Mouse (Mus musculus) cerebellum, postnatal 10 days (tissue): ENCODE data around the gene Gm28036.

ENCODE experiments used
- DNase-seq, 2 experiments: peaks; one replicate each; pipeline ENCODE4 v3.0.0; 2021; ENCODE audit warnings: mixed read lengths in 2 of 2

Gene Gm28036

DNA sequence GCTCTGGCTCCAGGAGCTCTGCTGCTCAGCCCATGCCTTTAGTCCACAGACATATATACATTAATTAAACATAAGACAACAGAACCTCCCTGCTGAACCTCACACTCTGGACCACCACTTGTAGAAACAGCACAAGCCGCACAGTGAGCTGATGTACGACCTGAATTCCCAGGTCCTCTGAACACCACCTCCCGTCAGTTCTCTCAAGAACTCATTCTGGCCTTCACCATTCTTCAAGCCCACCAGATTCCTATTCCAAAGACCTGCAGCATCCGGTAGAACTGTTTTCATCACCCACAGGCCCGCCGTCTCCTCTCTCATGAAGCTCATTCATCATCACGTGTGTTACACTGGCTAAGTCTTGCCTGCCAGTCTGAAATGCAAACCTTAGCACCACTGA, 46.5 kb downstream of the Gm28036 start:
- DNase-seq = no peak

DNA sequence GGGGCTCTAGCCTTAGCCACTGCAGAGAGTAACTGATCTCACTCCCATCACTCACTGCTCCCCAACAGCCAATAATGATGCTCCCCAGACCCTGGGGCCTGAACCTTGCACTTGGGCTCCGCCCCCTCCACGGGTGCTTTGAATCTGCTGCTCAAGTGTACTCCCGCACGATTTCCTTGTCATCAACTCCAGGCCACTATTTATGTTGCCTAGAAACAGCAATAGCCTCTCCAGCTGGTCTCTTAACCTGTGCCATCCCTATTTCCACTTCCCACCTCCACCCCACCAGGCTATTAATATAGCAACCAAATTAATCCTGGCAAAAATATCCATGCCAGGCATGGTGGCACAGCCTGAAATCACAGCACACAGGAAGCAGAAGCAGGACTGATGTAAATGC, 47.2 kb downstream of the Gm28036 start:
- peak; percentile 46 to 47 for DNase-seq

DNA sequence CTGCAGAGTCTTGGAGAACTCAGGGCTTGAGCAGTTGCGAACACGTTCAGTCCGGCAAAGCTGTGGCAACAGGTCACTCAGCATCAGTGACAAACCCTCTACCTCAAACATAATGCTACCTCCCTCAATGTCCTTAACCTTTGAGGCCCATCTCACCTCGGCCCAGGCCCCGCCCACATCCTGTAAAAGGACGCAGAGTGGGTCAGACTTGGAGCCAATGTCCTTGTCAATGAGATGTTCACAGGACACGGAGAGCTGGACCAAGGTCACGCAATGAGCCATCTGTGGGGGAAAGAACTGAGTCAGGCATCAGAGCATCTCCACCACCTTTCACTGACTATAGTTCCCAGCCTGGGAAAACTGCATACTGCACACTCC, 47.7 kb downstream of the Gm28036 start:
- DNase-seq = no peak

DNA sequence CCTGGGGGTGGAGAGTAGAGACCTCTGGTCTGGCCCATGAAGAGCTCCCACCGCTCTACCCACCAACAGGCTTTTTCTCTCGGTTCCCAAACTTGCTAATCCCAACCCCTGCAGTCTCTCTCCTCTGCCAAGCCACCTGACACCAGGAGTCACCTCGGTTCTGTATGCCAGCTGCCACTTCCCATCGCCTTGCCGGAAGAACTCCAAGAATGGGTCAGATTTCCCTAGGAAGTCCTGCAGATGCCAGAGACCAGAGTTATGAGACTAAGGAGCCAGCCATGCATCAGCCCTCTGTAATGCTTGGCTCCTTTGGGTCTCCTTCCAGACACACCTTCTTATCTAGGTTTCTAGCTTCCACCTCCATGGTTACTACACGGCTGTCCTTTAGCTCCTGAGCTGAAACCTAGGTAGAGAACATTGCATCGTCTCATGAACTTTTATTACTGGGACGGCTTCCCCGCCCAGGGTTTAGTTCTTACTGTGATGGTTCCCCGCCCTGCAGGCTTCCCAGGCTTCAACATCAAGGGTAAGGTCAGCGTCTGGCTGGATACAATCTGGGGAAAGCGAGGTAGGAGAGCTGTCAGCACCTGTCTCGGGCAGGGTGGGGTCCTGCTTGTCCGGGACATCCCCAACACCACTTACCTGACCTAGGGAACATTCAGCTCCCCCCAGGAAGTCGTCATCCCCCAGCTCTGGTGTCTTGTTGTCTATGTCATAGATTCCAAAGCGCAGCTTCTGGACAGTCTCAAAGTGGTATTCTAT, 48.3 kb downstream of the Gm28036 start:
- no peak for DNase-seq

DNA sequence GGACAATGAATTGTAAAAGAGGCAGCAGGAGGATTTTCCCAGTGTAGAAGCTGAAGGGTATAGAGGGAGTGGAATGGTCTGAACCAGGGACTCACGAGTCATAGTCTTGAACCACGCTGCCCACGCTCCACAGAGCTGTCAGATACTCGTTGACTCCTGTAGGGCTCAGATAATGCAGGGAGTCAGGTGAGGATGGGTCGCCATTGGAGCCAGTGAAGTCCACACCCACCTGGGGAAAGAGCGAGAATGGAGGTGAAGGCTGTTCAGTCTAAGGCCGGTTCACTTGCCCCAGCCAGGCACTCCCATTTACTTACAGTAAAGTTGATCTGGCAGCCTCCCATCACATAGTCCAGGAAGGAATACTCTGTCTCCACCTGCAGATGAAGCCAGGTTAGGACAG, 49.4 kb downstream of the Gm28036 start:
- DNase-seq = no peak

DNA sequence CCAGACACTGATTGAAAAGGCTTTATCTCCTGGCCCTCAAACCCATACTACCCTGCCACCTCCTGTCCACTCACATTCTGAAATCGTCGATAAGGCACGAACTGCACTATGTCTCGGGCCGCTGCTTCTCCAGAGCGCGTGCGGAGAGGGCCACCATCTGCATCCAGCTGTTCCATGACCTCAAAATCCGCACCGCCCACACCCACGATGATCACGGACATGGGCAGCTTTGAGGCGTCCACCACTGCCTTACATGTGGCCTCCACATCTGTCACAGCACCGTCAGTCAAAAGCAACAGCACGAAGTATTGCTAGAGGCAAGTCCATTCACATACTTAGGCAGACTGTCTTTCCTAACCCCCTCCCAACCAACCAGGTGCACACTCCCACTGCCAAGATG, 53.2 kb downstream of the Gm28036 start:
- no peak for DNase-seq

DNA sequence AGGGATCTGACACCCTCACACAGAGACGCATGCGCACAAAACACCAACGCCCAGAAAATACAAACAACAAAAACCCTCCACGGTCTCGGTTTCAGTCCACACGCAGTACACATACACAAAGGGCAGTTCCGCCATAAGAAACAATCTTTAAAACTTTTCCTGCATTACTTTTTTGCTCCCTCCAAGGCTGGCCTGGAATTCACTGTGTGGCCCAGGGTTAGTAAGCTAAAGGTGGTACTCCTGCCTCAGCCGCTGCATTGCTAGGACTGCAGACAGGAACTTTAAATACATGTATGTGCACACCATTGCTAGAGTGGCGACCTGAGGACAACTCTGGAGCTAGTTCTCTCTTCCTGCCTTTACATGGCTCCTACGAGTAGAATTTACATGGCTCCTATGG, 55.7 kb downstream of the Gm28036 start:
- DNase-seq = no peak

DNA sequence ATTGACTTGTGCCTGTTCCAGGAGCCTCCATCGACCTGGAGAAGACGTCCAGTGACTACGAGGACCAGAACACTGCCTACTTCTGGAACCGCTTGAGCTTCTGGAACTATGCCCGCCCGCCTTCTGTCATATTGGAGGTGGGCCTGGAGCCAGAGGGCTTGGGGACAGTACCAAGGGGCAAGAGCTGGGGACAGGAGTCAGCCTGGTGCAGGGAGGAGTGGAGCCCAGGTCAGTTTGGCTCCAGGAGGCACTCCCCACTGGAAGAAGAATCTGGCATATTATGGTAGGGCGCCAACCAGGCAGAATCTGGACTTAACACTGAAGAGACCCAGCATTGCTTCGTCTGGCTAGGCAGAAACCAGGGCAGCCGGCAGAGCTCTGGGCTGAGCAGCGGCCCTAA, 59.0 kb downstream of the Gm28036 start:
- DNase-seq = peak; percentile 93 to 94

DNA sequence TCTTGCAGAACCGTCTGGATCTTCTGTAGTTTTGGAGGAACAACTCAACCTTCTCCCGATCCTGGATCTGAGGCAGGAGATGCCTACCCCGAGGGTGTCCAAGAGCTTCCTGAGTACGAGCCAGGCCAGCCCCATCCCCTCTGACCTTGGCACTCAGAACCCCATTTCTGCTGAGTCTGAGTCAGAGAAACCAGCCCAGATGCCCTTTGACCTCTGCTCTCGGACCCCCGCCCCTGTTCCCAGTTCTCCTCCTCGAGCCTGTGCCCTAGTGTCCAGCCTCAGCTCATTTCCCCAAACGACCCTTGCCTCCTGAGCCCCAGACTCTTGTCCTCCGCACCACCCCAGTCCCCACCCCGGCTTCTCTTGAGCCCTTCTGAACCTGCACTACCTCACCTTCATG, 60.8 kb downstream of the Gm28036 start:
- DNase-seq = no peak

DNA sequence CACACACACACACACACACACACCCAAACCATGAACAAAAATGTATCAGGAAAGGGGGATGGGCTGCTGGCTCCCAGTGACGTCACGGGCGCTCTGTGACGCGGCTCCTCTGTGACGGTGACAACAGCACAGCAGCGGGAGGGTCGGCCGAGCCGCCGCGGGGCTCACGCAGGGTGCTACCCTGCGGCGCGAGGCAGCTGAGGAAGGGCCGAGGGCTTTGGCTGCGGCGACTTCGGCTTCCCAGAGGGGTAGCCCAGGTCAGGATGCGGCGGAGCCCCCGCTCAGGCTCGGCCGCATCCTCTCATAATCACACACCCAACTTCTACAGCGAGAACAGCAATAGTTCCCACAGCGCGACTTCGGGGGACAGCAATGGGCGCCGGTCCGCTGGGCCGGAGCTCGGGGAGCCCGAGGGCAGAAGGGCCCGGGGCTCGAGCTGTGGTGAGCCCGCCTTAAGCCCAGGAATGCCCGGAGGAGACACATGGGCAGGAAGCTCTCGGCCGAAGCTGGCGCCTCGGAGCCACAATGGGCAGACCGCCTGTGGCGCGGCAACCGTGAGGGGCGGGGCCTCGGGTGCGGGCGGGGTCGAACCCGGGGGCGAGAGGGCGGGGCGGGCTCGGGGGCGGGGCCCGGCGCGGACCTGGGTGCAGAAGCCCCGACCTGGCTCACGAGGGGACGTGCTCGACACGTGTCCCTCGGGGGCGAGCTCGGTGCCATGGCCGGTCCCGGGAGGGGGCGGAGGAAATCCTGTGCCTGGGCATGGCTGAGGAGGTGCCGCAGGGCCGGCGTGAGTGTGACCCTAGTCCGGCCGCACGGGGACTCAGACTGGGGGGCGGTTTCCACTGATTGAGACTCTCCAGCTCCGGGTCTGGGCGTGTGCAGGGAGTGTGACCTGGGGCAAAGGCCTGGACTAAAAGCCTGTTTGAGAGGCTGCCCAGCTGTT, 61.5 kb downstream of the Gm28036 start, which contains the start of gene Spag4:
Gene Spag4 (plus strand): TSS at position 77 of the 943 bp plus-strand sequence.
- DNase-seq = peak; percentile 83 to 85

DNA sequence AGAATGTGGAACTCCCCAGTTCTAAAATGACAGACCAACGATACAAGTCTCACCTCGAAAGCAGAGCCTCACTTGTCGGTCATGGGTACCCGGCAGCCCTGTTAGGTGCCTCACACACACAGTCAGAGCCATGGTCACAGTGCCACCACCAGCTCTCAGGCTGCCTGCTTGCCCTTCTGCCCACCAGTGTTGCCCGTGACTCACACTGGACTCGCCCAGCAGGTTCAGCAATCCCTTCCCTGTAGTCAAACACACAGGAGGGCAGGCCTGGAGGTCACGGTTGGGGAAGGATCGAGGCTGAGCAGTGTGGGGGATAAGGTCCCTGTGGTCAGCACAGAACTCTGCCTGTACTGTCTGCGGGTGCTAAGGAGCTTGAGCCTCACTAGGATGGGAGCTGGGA, 74.1 kb downstream of the Gm28036 start, which contains the start of gene Fer1l4:
Gene Fer1l4 (minus strand): TSS at position 132 of the 400 bp plus-strand sequence.
- DNase-seq = no peak

DNA sequence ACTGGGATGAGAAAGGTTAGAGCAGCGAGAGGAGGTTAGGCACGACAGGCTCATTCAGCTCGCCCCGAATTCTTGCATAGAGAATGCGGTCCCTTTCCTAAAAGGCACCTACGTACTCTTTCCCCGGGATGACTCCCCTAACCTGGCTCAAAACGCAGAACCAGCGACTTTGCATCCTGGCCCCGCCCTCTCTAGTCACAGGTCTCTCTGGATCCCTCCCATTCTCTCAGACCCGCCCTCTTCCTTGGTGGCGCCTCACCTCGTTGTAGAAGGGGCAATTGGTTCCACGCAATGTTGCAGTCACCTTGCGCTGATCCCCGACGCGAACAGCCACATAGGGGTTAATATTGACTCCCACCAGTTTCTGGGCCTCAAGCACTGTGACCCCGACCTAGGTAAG, 79.0 kb downstream of the Gm28036 start:
- no peak for DNase-seq

DNA sequence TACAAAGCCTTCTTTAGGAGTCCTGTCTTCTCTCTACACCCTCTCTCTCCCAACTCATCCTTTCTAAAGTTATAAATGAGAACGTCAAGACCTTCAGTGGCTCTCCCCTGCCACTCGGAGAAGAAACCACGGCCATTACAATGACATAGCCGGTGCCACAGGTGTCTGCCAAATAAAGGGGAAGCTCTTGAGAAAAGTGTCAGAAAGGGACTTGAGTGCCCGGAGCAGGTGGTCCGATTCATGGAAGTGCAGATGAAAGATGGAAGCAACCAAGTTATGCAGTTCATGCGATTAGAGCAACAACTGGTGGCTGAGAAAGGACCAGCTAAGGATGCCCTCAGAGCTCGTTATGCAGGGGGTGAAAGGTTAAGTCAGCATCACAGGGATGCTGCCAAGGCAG, 84.0 kb downstream of the Gm28036 start:
- DNase-seq = no peak

DNA sequence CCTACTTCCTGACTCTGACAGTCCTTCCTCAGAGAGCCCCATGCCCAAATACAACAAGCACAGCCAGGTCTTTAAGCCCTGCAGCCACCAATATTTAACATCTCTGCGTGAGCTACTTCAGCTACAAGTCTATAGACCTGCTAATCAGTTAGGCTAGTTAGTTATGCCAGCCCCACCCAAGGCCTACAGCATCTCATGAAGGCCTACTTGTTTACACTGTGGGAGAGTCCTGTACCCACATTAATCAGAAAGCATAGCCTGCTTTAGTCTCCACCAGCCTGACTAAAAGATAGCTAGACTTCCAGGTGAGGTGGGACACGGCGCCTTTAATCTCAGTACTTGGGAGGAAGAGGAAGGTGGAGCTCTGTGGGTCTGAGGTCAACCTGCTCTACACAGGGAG, 87.5 kb downstream of the Gm28036 start:
- DNase-seq = no peak

DNA sequence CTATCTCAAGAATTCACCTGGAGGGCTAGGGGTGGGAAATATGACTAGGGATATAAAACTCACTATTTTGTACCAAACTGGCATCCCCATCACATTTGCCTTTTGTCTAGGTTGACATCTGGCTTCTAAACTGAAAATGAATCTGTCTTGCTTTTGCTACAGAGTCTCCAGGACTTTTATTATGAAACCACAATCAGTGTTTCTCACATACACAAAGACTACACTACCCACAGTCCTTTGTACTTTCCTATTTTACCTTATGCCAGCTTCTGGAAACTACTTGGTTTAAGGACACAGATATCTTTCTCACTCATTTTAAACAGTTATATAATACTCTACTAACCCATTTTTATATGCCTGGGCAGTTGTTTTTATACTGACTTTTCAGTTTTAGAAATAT, 101.4 kb downstream of the Gm28036 start:
- no peak for DNase-seq
